Mouse (Mus musculus): Measurements from ENCODE around the gene Pla2g6.

DNA sequence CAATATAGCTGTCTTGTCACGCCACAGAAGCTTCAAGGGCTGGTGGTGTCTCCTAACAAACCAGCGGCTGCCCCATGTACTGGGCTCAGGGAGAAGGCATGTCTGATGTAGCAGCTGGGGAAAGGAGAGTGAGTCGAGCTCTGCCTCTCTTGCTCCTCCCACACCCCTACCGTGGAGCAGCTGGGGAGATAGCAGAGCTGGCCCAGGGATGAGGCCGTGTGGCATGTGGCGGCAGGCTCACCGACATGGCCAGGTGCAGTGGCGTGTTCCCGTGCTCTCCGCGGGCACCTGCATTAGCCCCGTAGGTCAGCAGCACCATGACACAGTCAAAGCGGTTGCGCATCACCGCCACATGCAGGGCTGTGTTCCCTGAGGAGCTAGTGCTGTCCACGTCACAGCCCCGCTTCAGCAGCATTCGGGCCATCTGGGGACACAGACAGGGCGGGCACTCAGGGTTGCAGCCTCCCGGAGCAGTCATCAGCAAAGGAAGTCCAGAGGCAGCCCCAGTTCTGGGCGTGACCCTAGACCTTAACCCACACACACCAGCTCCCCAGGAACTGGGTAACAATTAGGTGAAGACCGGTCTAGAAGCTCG lies 22.1 kb downstream of the Pla2g6 start:
- no peak for TF ChIP-seq CHD1 (IDR thresholded peaks at IDR 0.05; ENCODE audit: low read depth, low read length)
- no peak for TF ChIP-seq USF1 (IDR thresholded peaks at IDR 0.05; ENCODE audit: low read depth, low read length)
- TF ChIP-seq RAD21 (IDR thresholded peaks at IDR 0.05; ENCODE audit: low read depth, low read length): no peak
- no peak for TF ChIP-seq RCOR1 (conservative IDR thresholded peaks at IDR 0.05; ENCODE audit: low read depth, low read length)
- TF ChIP-seq POLR2AphosphoS2 (IDR thresholded peaks at IDR 0.05; ENCODE audit: low read depth, low read length): no peak
- TF ChIP-seq MXI1 (IDR thresholded peaks at IDR 0.05; ENCODE audit: low read depth, low read length): no peak
- TF ChIP-seq POLR2A (IDR thresholded peaks at IDR 0.05; ENCODE audit: low read depth, low read length): no peak
- TF ChIP-seq CTCF (conservative IDR thresholded peaks at IDR 0.05 in 1 of 2, IDR thresholded peaks at IDR 0.05 in 1 of 2; ENCODE audit: low read depth in 2 of 2, low read length in 2 of 2): no peak
- TF ChIP-seq ZMIZ1 (IDR thresholded peaks at IDR 0.05; ENCODE audit: low read depth, low read length): no peak
